Mouse (Mus musculus) heart, adult 2 months (tissue): ENCODE data around the gene Strada. TPM values are rescaled to one million over a fixed set of nuclear protein-coding genes. Genes with fewer than 3 reads are reported as not detected.
"Not testable (repeated sequence)": the region's sequence is repeated elsewhere in the genome, so short reads cannot be mapped to it uniquely, and the experiment has no call there.

Experiments used
- DNase-seq, 2 experiments: peaks; one replicate each; pipeline ENCODE4 v3.0.0; 2021
- H3K27ac ChIP-seq: fragments of 200-600 bp; 2 replicates; pipeline ENCODE4 v1.8.1; 2022
- H3K27me3 ChIP-seq: fragments of 200-500 bp; 2 replicates; pipeline ENCODE4 v1.6.1; 2012; ENCODE audit warnings: mild to moderate bottlenecking, low read length, inconsistent platforms, mixed read lengths; ENCODE audit not compliant: control insufficient read depth, insufficient read depth
- H3K36me3 ChIP-seq: fragments of 200-500 bp; 2 replicates; pipeline ENCODE4 v1.6.1; 2012; ENCODE audit warnings: low read length, inconsistent platforms; ENCODE audit not compliant: control insufficient read depth, insufficient read depth
- H3K4me1 ChIP-seq: fragments of 200-500 bp; 2 replicates; pipeline ENCODE4 v1.6.1; 2011; ENCODE audit warnings: low read length; ENCODE audit not compliant: control insufficient read depth, insufficient read depth
- H3K4me3 ChIP-seq: fragments of 200-600 bp; 2 replicates; pipeline ENCODE4 v1.8.1; 2022
- H3K79me2 ChIP-seq: fragments of 200-500 bp; replicated peaks from 2 replicates; pipeline ENCODE4 v1.6.1; 2012; ENCODE audit warnings: mild to moderate bottlenecking, inconsistent platforms, low read length, moderate library complexity, mixed read lengths; ENCODE audit not compliant: control insufficient read depth, insufficient read depth
- H3K9ac ChIP-seq: fragments of 200-500 bp; 2 replicates; pipeline ENCODE4 v1.6.1; 2012; ENCODE audit warnings: low read depth, mild to moderate bottlenecking, control low read depth, inconsistent platforms, low read length, mixed read lengths
- CTCF ChIP-seq: fragments of 200-600 bp; IDR thresholded peaks from 2 replicates; pipeline ENCODE4 v1.8.1; 2022; ENCODE audit warnings: antibody characterized with exemption, mild to moderate bottlenecking, moderate library complexity
- EP300 ChIP-seq: fragments of 200-500 bp; IDR thresholded peaks from 2 replicates; pipeline ENCODE4 v1.6.1; 2011; ENCODE audit warnings: low read depth, low read length, control low read depth; ENCODE audit not compliant: insufficient read depth
- POLR2A ChIP-seq: fragments of 200-500 bp; IDR thresholded peaks from 2 replicates; pipeline ENCODE4 v1.6.1; 2011; ENCODE audit warnings: mild to moderate bottlenecking, low read depth, low read length, control low read depth; ENCODE audit not compliant: insufficient read depth
- WGBS: fragments of 180-500 bp; shearing (Covaris S2); methylation state at CpG from one replicate; pipeline ENCODE4 v1.1.7; 2018; 5-methylcytosine and 5-hydroxymethylcytosine counted together
- intact Hi-C: fragments of 180-260 bp; cut with DNase I; formaldehyde crosslinking; loops from one replicate; pipeline ENCODE4 v1.15.1; 2025
- polyA plus RNA-seq: library from polyadenylated mRNA; depleted of rRNA; stranded (reverse); fragments of >200 nt; gene quantifications from 2 replicates; pipeline ENCODE4 v1.2.3, GENCODE M21; 2012
- total RNA-seq, 2 experiments: library from RNA; stranded (reverse); gene quantifications; 2 replicates each; pipeline ENCODE4 v1.2.3; 2021

Strada gene
- total and polyA plus RNA-seq, 3 experiments = 6.2 to 16.9 (median 7.0) TPM

GRCm38 (mm10) chr11:106200756-106201155 is 1.2 kb downstream of the Strada start:
- no peaks in the 10 kb centered on the region for H3K36me3 ChIP-seq
- no peak overlapping the region for H3K4me3 ChIP-seq
- H3K4me1 ChIP-seq = no peaks in the 10 kb centered on the region
- H3K79me2 ChIP-seq = 0 out of 2 replicates have a peak, but pooled peaks cover 2% of the 10 kb centered on the region
- H3K9ac ChIP-seq = no peak overlapping the region
- DNase-seq = no peak
- H3K27ac ChIP-seq = no peak overlapping the region
- 33% methylated on average over 6 of the region's 6 CpGs for WGBS
- intact Hi-C loops = no loop called here
- TF ChIP-seq POLR2A = no peak
- no peak for TF ChIP-seq EP300
- no peak for TF ChIP-seq CTCF
- no peaks in the 10 kb centered on the region for H3K27me3 ChIP-seq

- H3K27ac ChIP-seq, H3K79me2 ChIP-seq, H3K27me3 ChIP-seq, H3K9ac ChIP-seq, H3K36me3 ChIP-seq, H3K4me3 ChIP-seq, DNase-seq, H3K4me1 ChIP-seq: not testable (repeated sequence)
- WGBS = 93% methylated on average over 7 of the region's 7 CpGs
- intact Hi-C loops = loop anchor here (10.0 kb wide), 1 partner anchor 115 kb away; the partner anchor contains the start of gene Map3k3
Measured at GRCm38 (mm10) chr11:106199997-106200396, 2.0 kb downstream of the Strada start.

- Histone ChIP-seq H3K4me3 (no peak overlapping the region), H3K27ac (no peak overlapping the region), H3K4me1 (no peaks in the 10 kb centered on the region), H3K27me3 (no peaks in the 10 kb centered on the region), H3K79me2 (0 out of 2 replicates have a peak, but pooled peaks cover 2% of the 10 kb centered on the region), H3K36me3 (no peaks in the 10 kb centered on the region), H3K9ac (no peak overlapping the region)
- TF ChIP-seq EP300 (no peak), CTCF (no peak), POLR2A (no peak)
- 71% methylated on average over 4 of the region's 4 CpGs for WGBS
- no peak for DNase-seq
- intact Hi-C loops = loop anchor here (10.0 kb wide), 1 partner anchor 113 kb away; the partner anchor contains the start of gene Map3k3
Measured at GRCm38 (mm10) chr11:106198277-106198676, 3.7 kb downstream of the Strada start.

GRCm38 (mm10) chr11:106195341-106195740 is 6.6 kb downstream of the Strada start:
- Histone ChIP-seq H3K79me2 (0 out of 2 replicates have a peak, but pooled peaks cover 2% of the 10 kb centered on the region), H3K9ac (no peak overlapping the region), H3K4me1 (peaks cover 4% of the 10 kb centered on the region; the same call in 1 of the 2 replicates), H3K27me3 (no peaks in the 10 kb centered on the region), H3K4me3 (no peak overlapping the region), H3K36me3 (peaks cover 3% of the 10 kb centered on the region; the same call in 1 of the 2 replicates), H3K27ac (no peak overlapping the region)
- no peak for DNase-seq
- TF ChIP-seq EP300 = no peak
- no peak for TF ChIP-seq POLR2A
- no peak for TF ChIP-seq CTCF
- intact Hi-C loops = loop anchor here (10.0 kb wide), 1 partner anchor 111 kb away; the partner anchor contains the start of gene Map3k3

GRCm38 (mm10) chr11:106194891-106195290 is 7.1 kb downstream of the Strada start:
- TF ChIP-seq EP300 (no peak), CTCF (no peak), POLR2A (no peak)
- 95% methylated on average over 7 of the region's 7 CpGs for WGBS
- peaks cover 4% of the 10 kb centered on the region; the same call in 1 of the 2 replicates for H3K4me1 ChIP-seq
- no peak for DNase-seq
- 0 out of 2 replicates have a peak, but pooled peaks cover 2% of the 10 kb centered on the region for H3K79me2 ChIP-seq
- no peak overlapping the region; the same call in 1 of the 2 replicates for H3K27ac ChIP-seq
- peaks cover 3% of the 10 kb centered on the region; the same call in 1 of the 2 replicates for H3K36me3 ChIP-seq
- H3K9ac ChIP-seq = no peak overlapping the region
- H3K4me3 ChIP-seq = no peak overlapping the region
- intact Hi-C loops = loop anchor here (10.0 kb wide), 1 partner anchor 110 kb away; the partner anchor contains the start of gene Map3k3
- H3K27me3 ChIP-seq = no peaks in the 10 kb centered on the region

GRCm38 (mm10) chr11:106194155-106194541 is 7.8 kb downstream of the Strada start:
- peaks cover 3% of the 10 kb centered on the region; the same call in 1 of the 2 replicates for H3K36me3 ChIP-seq
- H3K27ac ChIP-seq = peak overlapping the region; percentile 93
- 0 out of 2 replicates have a peak, but pooled peaks cover 2% of the 10 kb centered on the region for H3K79me2 ChIP-seq
- TF ChIP-seq CTCF = no peak
- TF ChIP-seq POLR2A = no peak
- no peak for TF ChIP-seq EP300
- H3K27me3 ChIP-seq = no peaks in the 10 kb centered on the region
- no peak for DNase-seq
- intact Hi-C loops = loop anchor here (10.0 kb wide), 1 partner anchor 109 kb away; the partner anchor contains the start of gene Map3k3
- WGBS = 24% methylated on average over 3 of the region's 3 CpGs
- peak overlapping the region; percentile 66 for H3K4me3 ChIP-seq
- peaks cover 4% of the 10 kb centered on the region; the same call in 1 of the 2 replicates for H3K4me1 ChIP-seq
- peak overlapping the region; percentile 48 for H3K9ac ChIP-seq
